Mouse (Mus musculus) CH12.LX (cell line): ENCODE measurements around the gene Zfp692.
A peak's percentile ranks its signal among the peaks of the same experiment; 100 is the strongest.

Experiments used
- CTCF ChIP-seq, 2 experiments: IDR thresholded peaks in 1 of 2; conservative IDR thresholded peaks in 1 of 2; 2 replicates each; pipeline ENCODE4 v1.5.1; 2011 to 2012; ENCODE audit warnings: low read depth in 2 of 2, low read length in 2 of 2, improper control_type of control experiment in 1 of 2, inconsistent platforms in 1 of 2, mild to moderate bottlenecking in 1 of 2, moderate library complexity in 1 of 2
- GABPA ChIP-seq: IDR thresholded peaks from 2 replicates; pipeline ENCODE4 v1.6.1; 2012; ENCODE audit warnings: low read depth, low read length, improper control_type of control experiment, inconsistent platforms; ENCODE audit not compliant: insufficient replicate concordance
- HCFC1 ChIP-seq: IDR thresholded peaks from 2 replicates; pipeline ENCODE4 v1.6.1; 2012; ENCODE audit warnings: low read depth, mild to moderate bottlenecking, inconsistent platforms, low read length, improper control_type of control experiment
- MAX ChIP-seq: IDR thresholded peaks from 2 replicates; pipeline ENCODE4 v1.6.1; 2011; ENCODE audit warnings: low read length, improper control_type of control experiment
- MAZ ChIP-seq: IDR thresholded peaks from 2 replicates; pipeline ENCODE4 v1.6.1; 2012; ENCODE audit warnings: low read depth, mild to moderate bottlenecking, inconsistent platforms, low read length, improper control_type of control experiment, moderate library complexity
- POLR2A ChIP-seq: IDR thresholded peaks from 2 replicates; pipeline ENCODE4 v1.6.1; 2011; ENCODE audit warnings: low read depth, mild to moderate bottlenecking, improper control_type of control experiment, low read length
- ZKSCAN1 ChIP-seq: IDR thresholded peaks from 2 replicates; pipeline ENCODE4 v1.6.1; 2012; ENCODE audit warnings: low read depth, inconsistent platforms, low read length, improper control_type of control experiment, borderline replicate concordance

DNA sequence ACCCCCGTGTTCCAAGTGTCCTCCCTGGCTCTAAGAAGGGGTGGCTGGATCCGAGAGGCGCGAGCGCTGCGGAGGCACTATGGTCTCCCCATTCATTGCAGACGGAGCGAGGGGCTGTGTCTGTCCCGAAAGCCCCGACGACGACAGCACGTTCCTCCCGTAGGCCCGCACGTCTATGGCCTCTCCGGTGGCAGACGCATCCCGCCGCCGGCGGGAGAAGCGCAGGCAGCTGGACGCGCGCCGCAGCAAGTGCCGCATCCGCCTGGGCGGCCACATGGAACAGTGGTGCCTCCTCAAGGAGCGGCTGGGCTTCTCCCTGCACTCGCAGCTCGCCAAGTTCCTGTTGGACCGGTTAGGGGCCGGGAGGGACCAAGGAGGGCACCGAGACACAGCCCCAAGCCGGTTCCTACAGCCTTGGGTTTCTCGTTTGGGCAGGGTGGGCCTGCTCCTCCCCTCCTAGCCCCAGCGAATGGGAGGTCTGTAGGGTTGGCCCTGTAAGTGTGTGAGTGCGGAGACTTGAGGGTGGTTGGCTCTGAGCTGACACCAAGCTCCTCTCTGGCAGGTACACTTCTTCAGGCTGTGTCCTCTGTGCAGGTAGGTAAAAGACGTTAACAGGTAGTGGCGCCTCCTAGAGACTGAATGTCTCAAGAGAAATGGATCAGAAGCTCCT lies 677 bp downstream of the Zfp692 start:
- no peak for TF ChIP-seq POLR2A
- TF ChIP-seq ZKSCAN1, result no peak
- peak in 1 of 2 experiments; percentile 55; a peak in 2 of 4 replicates for TF ChIP-seq CTCF (conservative IDR thresholded peaks at IDR 0.05 in 1 of 2, IDR thresholded peaks at IDR 0.05 in 1 of 2; ENCODE audit: low read depth in 2 of 2, low read length in 2 of 2)
- TF ChIP-seq GABPA, result no peak
- TF ChIP-seq HCFC1, result no peak
- no peak for TF ChIP-seq MAX
- TF ChIP-seq MAZ, result no peak
